Mouse (Mus musculus): ENCODE measurements around the gene Dffa. TPM values are rescaled to one million over a fixed set of nuclear protein-coding genes. Genes with fewer than 3 reads are reported as not detected.
A peak's percentile ranks its signal among the peaks of the same experiment; 100 is the strongest.

Dffa gene
- polyA plus RNA-seq, 1 experiment: 28.3 TPM

GRCm38 (mm10) chr4:149133395-149133794, 29.4 kb downstream of the Dffa start:
- TF ChIP-seq CTCF (IDR thresholded peaks at IDR 0.05; ENCODE audit: borderline replicate concordance, extremely low read depth, insufficient read depth, insufficient read length) (no peak), POLR2A (IDR thresholded peaks at IDR 0.05; ENCODE audit: borderline replicate concordance, extremely low read depth, insufficient read depth, insufficient read length, poor library complexity, severe bottlenecking) (no peak)
- DNase-seq (ENCODE audit: low read depth): no peak

- DNase-seq (ENCODE audit: low read depth): no peak
- TF ChIP-seq POLR2A (IDR thresholded peaks at IDR 0.05; ENCODE audit: borderline replicate concordance, extremely low read depth, insufficient read depth, insufficient read length, poor library complexity, severe bottlenecking): no peak
- TF ChIP-seq CTCF (IDR thresholded peaks at IDR 0.05; ENCODE audit: borderline replicate concordance, extremely low read depth, insufficient read depth, insufficient read length): no peak
Observed at GRCm38 (mm10) chr4:149136116-149136850, 32.3 kb downstream of the Dffa start.

- TF ChIP-seq CTCF (IDR thresholded peaks at IDR 0.05; ENCODE audit: borderline replicate concordance, extremely low read depth, insufficient read depth, insufficient read length) (peak; percentile 96), POLR2A (IDR thresholded peaks at IDR 0.05; ENCODE audit: borderline replicate concordance, extremely low read depth, insufficient read depth, insufficient read length, poor library complexity, severe bottlenecking) (peak; percentile 25; the same call in 1 of the 2 replicates)
- DNase-seq (ENCODE audit: low read depth): peak; percentile 96
Observed at GRCm38 (mm10) chr4:149136982-149137770, 33.2 kb downstream of the Dffa start, which contains the start of gene Cenps. Gene Cenps, minus strand, starts transcription at chr4:149137629.

- no peak for TF ChIP-seq CTCF (IDR thresholded peaks at IDR 0.05; ENCODE audit: borderline replicate concordance, extremely low read depth, insufficient read depth, insufficient read length)
- TF ChIP-seq POLR2A (IDR thresholded peaks at IDR 0.05; ENCODE audit: borderline replicate concordance, extremely low read depth, insufficient read depth, insufficient read length, poor library complexity, severe bottlenecking): no peak
- DNase-seq (ENCODE audit: low read depth): no peak
Observed at GRCm38 (mm10) chr4:149138515-149138914, 34.6 kb downstream of the Dffa start.

DNA sequence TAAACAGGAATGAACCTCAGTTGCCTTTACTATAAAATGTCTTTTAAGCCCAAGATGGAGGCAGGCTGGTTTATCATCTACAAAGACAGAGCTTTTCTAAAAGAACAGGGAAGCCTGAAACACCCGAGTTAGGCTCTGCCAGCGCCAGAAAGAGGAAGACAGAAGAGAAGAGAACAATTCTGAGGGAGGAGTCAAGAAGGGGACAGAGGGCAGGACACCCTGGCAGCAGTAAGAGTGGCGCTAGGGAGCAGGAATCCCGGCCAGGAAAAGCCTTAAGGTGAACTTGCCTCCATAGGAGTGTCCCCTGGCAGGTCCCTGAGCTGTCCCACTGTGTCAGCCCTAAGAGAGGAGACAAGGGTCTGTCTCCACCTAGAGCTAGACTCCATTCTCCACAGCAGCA, 39.6 kb downstream of the Dffa start:
- DNase-seq (ENCODE audit: low read depth): no peak
- TF ChIP-seq POLR2A (IDR thresholded peaks at IDR 0.05; ENCODE audit: borderline replicate concordance, extremely low read depth, insufficient read depth, insufficient read length, poor library complexity, severe bottlenecking) (no peak), CTCF (IDR thresholded peaks at IDR 0.05; ENCODE audit: borderline replicate concordance, extremely low read depth, insufficient read depth, insufficient read length) (no peak)

- peak; percentile 94 for TF ChIP-seq CTCF (IDR thresholded peaks at IDR 0.05; ENCODE audit: borderline replicate concordance, extremely low read depth, insufficient read depth, insufficient read length)
- no peak for TF ChIP-seq POLR2A (IDR thresholded peaks at IDR 0.05; ENCODE audit: borderline replicate concordance, extremely low read depth, insufficient read depth, insufficient read length, poor library complexity, severe bottlenecking)
- peak; percentile 93 for DNase-seq (ENCODE audit: low read depth)
Observed at GRCm38 (mm10) chr4:149144459-149144858, 40.5 kb downstream of the Dffa start.

GRCm38 (mm10) chr4:149145151-149145550, 41.2 kb downstream of the Dffa start:
- DNase-seq (ENCODE audit: low read depth): no peak
- no peak for TF ChIP-seq POLR2A (IDR thresholded peaks at IDR 0.05; ENCODE audit: borderline replicate concordance, extremely low read depth, insufficient read depth, insufficient read length, poor library complexity, severe bottlenecking)
- TF ChIP-seq CTCF (IDR thresholded peaks at IDR 0.05; ENCODE audit: borderline replicate concordance, extremely low read depth, insufficient read depth, insufficient read length): no peak

- no peak for TF ChIP-seq POLR2A (IDR thresholded peaks at IDR 0.05; ENCODE audit: borderline replicate concordance, extremely low read depth, insufficient read depth, insufficient read length, poor library complexity, severe bottlenecking)
- no peak for TF ChIP-seq CTCF (IDR thresholded peaks at IDR 0.05; ENCODE audit: borderline replicate concordance, extremely low read depth, insufficient read depth, insufficient read length)
- no peak for DNase-seq (ENCODE audit: low read depth)
Observed at GRCm38 (mm10) chr4:149147528-149147927, 43.6 kb downstream of the Dffa start.

GRCm38 (mm10) chr4:149148084-149148483, 44.1 kb downstream of the Dffa start:
- DNase-seq (ENCODE audit: low read depth): no peak

DNA sequence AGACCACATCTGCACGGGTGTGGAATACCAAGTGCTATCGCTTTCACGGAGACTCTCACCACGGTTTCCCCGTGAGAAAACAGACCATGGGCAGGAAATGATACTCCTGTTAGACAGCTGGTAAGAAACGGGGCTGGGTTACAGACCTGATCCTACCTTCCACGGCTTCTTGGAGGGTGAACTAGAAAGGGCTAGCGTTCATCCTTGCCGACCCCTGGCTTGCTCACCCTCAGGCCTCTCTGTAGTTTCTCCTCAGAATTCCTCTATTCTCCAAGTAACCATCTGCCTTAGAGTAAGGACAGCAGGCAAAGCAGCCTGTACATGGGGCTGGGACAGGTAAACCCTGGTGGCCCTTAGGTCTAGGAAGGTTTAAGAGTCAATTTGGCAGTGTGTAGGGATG, 45.2 kb downstream of the Dffa start:
- no peak for TF ChIP-seq CTCF (IDR thresholded peaks at IDR 0.05; ENCODE audit: borderline replicate concordance, extremely low read depth, insufficient read depth, insufficient read length)
- TF ChIP-seq POLR2A (IDR thresholded peaks at IDR 0.05; ENCODE audit: borderline replicate concordance, extremely low read depth, insufficient read depth, insufficient read length, poor library complexity, severe bottlenecking): no peak
- DNase-seq (ENCODE audit: low read depth): no peak

More at GRCm38 (mm10) chr4:149148084-149148483, 44.1 kb downstream of the Dffa start:
- TF ChIP-seq CTCF (IDR thresholded peaks at IDR 0.05; ENCODE audit: borderline replicate concordance, extremely low read depth, insufficient read depth, insufficient read length): no peak
- no peak for TF ChIP-seq POLR2A (IDR thresholded peaks at IDR 0.05; ENCODE audit: borderline replicate concordance, extremely low read depth, insufficient read depth, insufficient read length, poor library complexity, severe bottlenecking)

GRCm38 (mm10) chr4:149149611-149150010, 45.7 kb downstream of the Dffa start:
- TF ChIP-seq POLR2A (IDR thresholded peaks at IDR 0.05; ENCODE audit: borderline replicate concordance, extremely low read depth, insufficient read depth, insufficient read length, poor library complexity, severe bottlenecking) (no peak), CTCF (IDR thresholded peaks at IDR 0.05; ENCODE audit: borderline replicate concordance, extremely low read depth, insufficient read depth, insufficient read length) (no peak)
- no peak for DNase-seq (ENCODE audit: low read depth)
